Mouse (Mus musculus) frontal cortex, postnatal 25 days (tissue): Measurements from ENCODE around the gene Pnkd.

Source experiments
- DNase-seq, 2 experiments: peaks; one replicate each; pipeline ENCODE4 v3.0.0; 2022; ENCODE audit warnings: low spot score in 2 of 2

Pnkd gene

GRCm38 (mm10) chr1:74284543-74285160, at the start of gene Pnkd, which contains the start of gene Aamp:
Pnkd (plus strand) TSS chr1:74284930.
Aamp (minus strand) TSS chr1:74284738.
- peak; percentile 95 to 99 for DNase-seq

GRCm38 (mm10) chr1:74235938-74236589, 48.7 kb upstream of the Pnkd start, which contains the start of gene Arpc2:
Arpc2 (plus strand) TSS chr1:74236084.
- peak; percentile 90 to 94 for DNase-seq

- DNase-seq = peak in 1 of 2 experiments; percentile 24
These were observed 48.0 kb upstream of the Pnkd start for GRCm38 (mm10) chr1:74236590-74237317.

GRCm38 (mm10) chr1:74237671-74238070, 47.1 kb upstream of the Pnkd start:
- DNase-seq = no peak

GRCm38 (mm10) chr1:74238136-74238535, 46.6 kb upstream of the Pnkd start:
- no peak for DNase-seq

- DNase-seq = no peak
These were observed 45.6 kb upstream of the Pnkd start for GRCm38 (mm10) chr1:74239162-74239561.

GRCm38 (mm10) chr1:74239618-74240017, 45.1 kb upstream of the Pnkd start:
- no peak for DNase-seq

GRCm38 (mm10) chr1:74240311-74240710, 44.4 kb upstream of the Pnkd start:
- peak; percentile 46 to 68 for DNase-seq

GRCm38 (mm10) chr1:74240832-74241231, 43.9 kb upstream of the Pnkd start:
- no peak for DNase-seq

GRCm38 (mm10) chr1:74245525-74245924, 39.2 kb upstream of the Pnkd start:
- no peak for DNase-seq

GRCm38 (mm10) chr1:74248799-74249198, 35.9 kb upstream of the Pnkd start:
- no peak for DNase-seq

GRCm38 (mm10) chr1:74249331-74249980, 35.3 kb upstream of the Pnkd start:
- DNase-seq = no peak

GRCm38 (mm10) chr1:74250096-74250495, 34.6 kb upstream of the Pnkd start:
- DNase-seq = no peak

GRCm38 (mm10) chr1:74255704-74256345, 28.9 kb upstream of the Pnkd start:
- DNase-seq = no peak

- DNase-seq = no peak
These were observed 27.9 kb upstream of the Pnkd start for GRCm38 (mm10) chr1:74256782-74257181.

- no peak for DNase-seq
These were observed 22.2 kb upstream of the Pnkd start for GRCm38 (mm10) chr1:74262510-74262909.

- DNase-seq = no peak
These were observed 16.0 kb upstream of the Pnkd start for GRCm38 (mm10) chr1:74268750-74269149.

GRCm38 (mm10) chr1:74271659-74272058, 13.1 kb upstream of the Pnkd start:
- DNase-seq = no peak

- no peak for DNase-seq
These were observed 9.7 kb upstream of the Pnkd start for GRCm38 (mm10) chr1:74275015-74275414.

- no peak for DNase-seq
These were observed 7.7 kb upstream of the Pnkd start for GRCm38 (mm10) chr1:74277041-74277440.

GRCm38 (mm10) chr1:74277883-74278537, 6.7 kb upstream of the Pnkd start:
- DNase-seq = no peak
